Mouse (Mus musculus) embryonic facial prominence, embryonic 11.5 days (tissue): ENCODE results near the gene Tectb. TPM values are rescaled to one million over a fixed set of nuclear protein-coding genes. Genes with fewer than 3 reads are reported as not detected.

Source experiments
- ATAC-seq: fragments of 200-750 bp; cut with Nextera tagmentation; replicated peaks from 2 replicates; pipeline ENCODE4 v1.8.0; 2017; ENCODE audit warnings: low read depth; ENCODE audit not compliant: insufficient number of reproducible peaks, low FRiP score, low TSS enrichment
- DNase-seq: peaks from one replicate; pipeline ENCODE4 v3.0.0-alpha.2; 2015; ENCODE audit warnings: low spot score
- H3K27ac ChIP-seq: fragments of 300-500 bp; sonication (generic); replicated peaks from 2 replicates; pipeline ENCODE4 v1.5.1; 2014; ENCODE audit warnings: mild to moderate bottlenecking, low read depth, low read length, control low read depth
- H3K27me3 ChIP-seq: fragments of 300-500 bp; sonication (generic); 2 replicates; pipeline ENCODE4 v1.6.1; 2014; ENCODE audit warnings: mild to moderate bottlenecking, low read length, moderate library complexity, mixed read lengths; ENCODE audit not compliant: control insufficient read depth, insufficient read depth
- H3K36me3 ChIP-seq: fragments of 300-500 bp; sonication (generic); replicated peaks from 2 replicates; pipeline ENCODE4 v1.6.1; 2014; ENCODE audit warnings: low read depth, mild to moderate bottlenecking, low read length, moderate library complexity, mixed read lengths; ENCODE audit not compliant: control insufficient read depth, insufficient read depth
- H3K4me1 ChIP-seq: fragments of 300-500 bp; sonication (generic); 2 replicates; pipeline ENCODE4 v1.6.1; 2014; ENCODE audit warnings: low read length, mixed read lengths; ENCODE audit not compliant: control insufficient read depth, insufficient read depth
- H3K4me2 ChIP-seq: fragments of 300-500 bp; sonication (generic); 2 replicates; pipeline ENCODE4 v1.6.1; 2014; ENCODE audit warnings: low read depth, mild to moderate bottlenecking, control low read depth, low read length, moderate library complexity
- H3K4me3 ChIP-seq: fragments of 300-500 bp; sonication (generic); 2 replicates; pipeline ENCODE4 v1.5.1; 2014; ENCODE audit warnings: low read depth, low read length, control low read depth
- H3K9ac ChIP-seq: fragments of 300-500 bp; sonication (generic); replicated peaks from 2 replicates; pipeline ENCODE4 v1.6.1; 2014; ENCODE audit warnings: mild to moderate bottlenecking, control low read depth, low read length
- H3K9me3 ChIP-seq: fragments of 300-500 bp; sonication (generic); replicated peaks from 2 replicates; pipeline ENCODE4 v1.6.1; 2016; ENCODE audit warnings: mild to moderate bottlenecking, low read length, inconsistent platforms, mixed read lengths; ENCODE audit not compliant: control insufficient read depth
- WGBS: fragments of 180-500 bp; shearing (Covaris S2); extraction: QIAGEN DNeasy Blood & Tissue Kit; methylation state at CpG from one replicate; pipeline ENCODE4 v1.1.7; 2014; 5-methylcytosine and 5-hydroxymethylcytosine counted together
- polyA plus RNA-seq: library from polyadenylated mRNA; unstranded; fragments of >200 nt; fragmentation: Nextera tagmentation; extraction: Ambion mirVana; gene quantifications from 2 replicates; pipeline ENCODE4 v1.2.1, GENCODE M21; 2014

Tectb gene
- polyA plus RNA-seq: not detected in 2 replicates

DNA sequence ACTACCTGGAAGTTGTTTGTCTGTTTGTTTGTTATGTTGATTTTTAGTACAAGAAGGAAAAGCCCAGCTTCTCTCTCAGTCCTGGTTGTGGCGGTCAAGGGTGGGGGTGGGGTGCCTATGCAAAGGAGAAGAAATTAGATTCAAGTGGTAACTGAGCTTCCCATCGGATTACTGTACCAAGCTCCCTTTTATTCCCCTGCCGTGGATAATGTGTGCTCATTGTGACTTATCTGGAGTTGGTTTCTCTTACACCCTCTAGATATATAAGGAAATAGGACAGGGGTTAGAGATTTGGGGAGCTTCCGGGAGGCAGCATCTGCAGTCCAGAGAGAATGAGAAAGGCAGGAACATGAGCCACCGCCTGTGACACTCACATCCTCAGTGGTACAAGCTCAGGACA lies at the start of gene Tectb:
Tectb (plus strand) TSS at position 301 of the 400 bp plus-strand sequence.
- H3K27me3 ChIP-seq: no peaks in the 10 kb centered on the region
- H3K9me3 ChIP-seq: no peaks in the 10 kb centered on the region
- H3K27ac ChIP-seq: no peak within 1 kb of the TSS
- H3K4me1 ChIP-seq: no peaks in the 10 kb centered on the region
- no peak within 1 kb of the TSS for H3K4me2 ChIP-seq
- WGBS: 76% methylated on average over 5 of the region's 5 CpGs
- ATAC-seq (no peak), DNase-seq (no peak)
- H3K36me3 ChIP-seq: no peaks in the 10 kb centered on the region
- H3K4me3 ChIP-seq: no peak within 1 kb of the TSS
- no peak within 1 kb of the TSS for H3K9ac ChIP-seq

DNA sequence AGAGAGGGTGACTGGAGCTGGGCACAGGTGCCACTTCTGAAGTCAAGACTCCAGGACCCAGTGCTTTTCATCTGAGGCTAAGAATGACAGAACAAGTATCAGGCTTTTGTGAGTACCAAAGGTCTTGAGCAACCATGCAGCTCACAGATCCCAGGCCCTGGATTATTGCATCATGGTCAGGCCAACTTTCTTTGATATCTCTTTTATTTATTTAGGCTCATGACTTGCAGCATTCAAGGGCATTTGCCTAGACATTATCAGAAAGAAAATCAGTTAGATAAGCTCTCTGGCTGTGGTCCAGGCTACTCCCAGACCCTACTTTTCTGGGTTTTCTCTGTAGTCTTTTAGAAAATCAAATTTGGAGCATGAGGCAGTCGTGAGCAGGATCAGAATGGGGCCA lies 48.8 kb upstream of the Tectb start:
- DNase-seq: no peak
- Histone ChIP-seq H3K4me2 (no peak overlapping the region), H3K27ac (no peak overlapping the region), H3K9ac (no peak overlapping the region), H3K4me3 (no peak overlapping the region), H3K4me1 (no peaks in the 10 kb centered on the region), H3K9me3 (no peaks in the 10 kb centered on the region), H3K27me3 (no peaks in the 10 kb centered on the region), H3K36me3 (no peaks in the 10 kb centered on the region)
- 49% methylated on average over 1 of the region's 1 CpGs for WGBS
- ATAC-seq: no peak

DNA sequence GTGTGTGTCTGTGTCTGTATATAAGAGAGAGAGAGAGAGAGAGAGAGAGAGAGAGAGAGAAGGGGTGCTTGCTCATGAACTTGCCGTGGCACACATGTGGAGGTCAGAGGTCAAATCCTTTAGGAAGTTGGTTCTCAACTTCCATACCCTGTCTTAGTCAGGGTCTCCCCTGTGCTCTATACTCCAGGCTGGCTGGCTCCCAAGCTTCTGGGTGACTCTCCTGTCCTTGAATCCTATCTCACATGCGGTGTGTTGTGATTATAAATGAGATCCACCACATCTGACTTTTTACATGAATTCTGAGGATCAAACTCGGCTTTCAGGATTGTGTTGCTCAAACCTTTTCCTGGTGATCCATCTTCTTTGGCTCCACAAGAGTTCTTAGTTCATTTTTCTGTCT lies 48.1 kb upstream of the Tectb start:
- Histone ChIP-seq H3K9me3 (no peaks in the 10 kb centered on the region), H3K27ac (no peak overlapping the region), H3K4me2 (no peak overlapping the region), H3K4me1 (no peaks in the 10 kb centered on the region), H3K9ac (no peak overlapping the region), H3K4me3 (no peak overlapping the region), H3K27me3 (no peaks in the 10 kb centered on the region), H3K36me3 (no peaks in the 10 kb centered on the region)
- ATAC-seq (no peak), DNase-seq (no peak)
- 83% methylated on average over 3 of the region's 3 CpGs for WGBS

DNA sequence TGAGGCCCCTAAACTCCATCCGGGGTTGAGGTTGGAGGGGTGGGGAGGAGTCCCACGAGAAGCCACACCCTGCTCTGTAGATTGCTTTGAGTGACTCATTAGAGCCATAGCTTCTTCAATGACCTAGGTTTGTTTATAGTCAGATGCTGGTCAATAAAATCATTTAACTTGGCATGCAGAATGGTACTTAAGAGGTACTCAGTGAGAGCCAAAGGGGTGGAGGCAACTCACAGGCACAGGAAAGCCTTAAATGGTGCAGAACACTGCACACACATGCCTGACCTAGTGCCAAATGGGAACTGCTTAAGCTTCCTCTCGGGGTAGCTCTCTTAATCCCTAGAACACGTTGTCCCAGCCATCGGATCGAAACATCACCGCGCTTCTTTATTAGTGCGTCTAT lies 46.0 kb upstream of the Tectb start:
- Histone ChIP-seq H3K36me3 (no peaks in the 10 kb centered on the region), H3K4me3 (no peak overlapping the region), H3K4me2 (no peak overlapping the region), H3K9ac (no peak overlapping the region), H3K27me3 (no peaks in the 10 kb centered on the region), H3K27ac (no peak overlapping the region), H3K9me3 (no peaks in the 10 kb centered on the region), H3K4me1 (no peaks in the 10 kb centered on the region)
- 87% methylated on average over 9 of the region's 9 CpGs for WGBS
- ATAC-seq (no peak), DNase-seq (no peak)

DNA sequence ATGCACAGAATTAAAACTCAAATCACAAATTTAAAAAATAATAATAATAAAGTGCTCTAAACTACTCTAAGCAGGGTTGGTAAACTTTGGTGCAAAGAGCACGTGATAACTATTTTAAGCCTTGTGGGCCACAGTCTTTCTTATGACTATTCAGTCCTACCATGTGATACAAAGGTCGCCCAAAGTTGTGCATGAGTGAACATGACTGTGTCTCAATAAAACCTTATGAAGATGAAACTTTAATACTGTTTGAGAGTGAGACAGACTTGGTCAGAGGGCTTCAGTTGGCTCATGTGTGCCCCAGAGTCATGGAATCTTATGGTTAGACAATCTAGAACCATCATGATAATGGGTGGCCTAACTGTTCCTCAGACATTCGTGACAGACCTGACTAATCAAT lies 44.6 kb upstream of the Tectb start:
- Histone ChIP-seq H3K4me1 (no peaks in the 10 kb centered on the region), H3K27ac (no peak overlapping the region), H3K4me3 (no peak overlapping the region), H3K27me3 (no peaks in the 10 kb centered on the region), H3K9me3 (no peaks in the 10 kb centered on the region), H3K4me2 (no peak overlapping the region), H3K36me3 (no peaks in the 10 kb centered on the region), H3K9ac (no peak overlapping the region)
- no peak for DNase-seq
- 92% methylated on average over 3 of the region's 3 CpGs for WGBS
- no peak for ATAC-seq

DNA sequence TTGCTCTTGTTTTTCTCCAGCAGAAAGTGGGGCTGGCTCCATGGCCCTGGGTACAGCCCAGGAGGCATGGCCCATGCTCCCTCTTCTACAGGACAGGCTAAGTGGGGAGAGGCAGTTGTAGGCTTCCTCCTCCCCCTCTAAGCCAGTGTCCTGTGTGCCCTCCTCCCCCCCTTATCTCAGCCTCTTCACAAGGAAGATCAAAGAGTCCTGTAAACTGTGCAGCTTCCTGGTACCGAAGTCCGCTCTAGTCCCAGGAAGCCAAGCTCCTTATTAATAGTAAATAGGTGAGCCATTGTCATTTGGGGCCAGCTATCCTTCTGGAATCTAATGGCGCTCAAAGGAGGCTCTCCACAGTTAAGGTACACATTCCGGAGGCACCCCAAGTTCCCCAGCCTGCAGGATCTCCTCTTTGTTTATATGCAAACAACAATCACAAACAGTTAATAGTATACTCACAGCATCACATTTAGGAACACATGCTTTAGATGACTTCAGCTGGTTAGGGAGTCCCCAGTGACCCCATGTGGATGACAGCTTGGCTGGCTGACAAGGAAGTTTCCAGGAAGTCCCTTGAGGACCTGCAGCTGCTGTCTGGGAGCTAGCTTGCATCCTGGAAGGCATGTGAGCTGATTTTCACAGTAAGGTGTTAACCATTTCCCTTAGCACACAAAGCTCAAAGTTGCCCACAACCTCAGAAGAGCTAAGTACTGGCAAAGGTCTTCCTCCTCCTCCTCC lies 43.7 kb upstream of the Tectb start:
- no peak overlapping the region for H3K9ac ChIP-seq
- H3K27ac ChIP-seq: no peak overlapping the region
- H3K36me3 ChIP-seq: no peaks in the 10 kb centered on the region
- no peak overlapping the region for H3K4me2 ChIP-seq
- WGBS: 74% methylated on average over 4 of the region's 4 CpGs
- ATAC-seq (no peak), DNase-seq (no peak)
- H3K27me3 ChIP-seq: no peaks in the 10 kb centered on the region
- H3K4me3 ChIP-seq: no peak overlapping the region
- no peaks in the 10 kb centered on the region for H3K9me3 ChIP-seq
- no peaks in the 10 kb centered on the region for H3K4me1 ChIP-seq

DNA sequence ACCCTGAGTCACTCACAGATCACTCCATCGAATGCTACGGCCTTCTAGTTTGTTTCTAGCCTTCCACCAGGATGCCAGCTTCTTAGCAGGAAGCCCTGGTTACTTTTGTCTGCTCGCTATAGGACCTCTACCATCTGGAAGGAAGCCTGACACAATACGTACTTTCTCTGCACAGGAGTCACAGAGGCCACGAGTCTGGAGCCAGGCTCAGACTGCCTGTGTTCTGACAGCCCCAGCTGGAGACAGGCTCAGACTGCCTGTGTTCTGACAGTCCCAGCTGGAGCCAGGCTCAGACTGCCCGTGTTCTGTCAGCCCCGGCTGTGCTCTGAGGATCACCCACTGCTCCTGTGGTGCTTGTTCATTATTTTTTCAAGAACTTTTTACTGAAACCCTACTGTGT lies 42.6 kb upstream of the Tectb start:
- 38% methylated on average over 7 of the region's 7 CpGs for WGBS
- 0 out of 2 replicates have a peak, but pooled peaks have one; percentile 18 for ATAC-seq
- Histone ChIP-seq H3K9ac (no peak overlapping the region), H3K9me3 (no peaks in the 10 kb centered on the region), H3K4me2 (no peak overlapping the region), H3K27ac (no peak overlapping the region), H3K4me1 (no peaks in the 10 kb centered on the region), H3K4me3 (no peak overlapping the region), H3K27me3 (no peaks in the 10 kb centered on the region), H3K36me3 (no peaks in the 10 kb centered on the region)
- DNase-seq: no peak

DNA sequence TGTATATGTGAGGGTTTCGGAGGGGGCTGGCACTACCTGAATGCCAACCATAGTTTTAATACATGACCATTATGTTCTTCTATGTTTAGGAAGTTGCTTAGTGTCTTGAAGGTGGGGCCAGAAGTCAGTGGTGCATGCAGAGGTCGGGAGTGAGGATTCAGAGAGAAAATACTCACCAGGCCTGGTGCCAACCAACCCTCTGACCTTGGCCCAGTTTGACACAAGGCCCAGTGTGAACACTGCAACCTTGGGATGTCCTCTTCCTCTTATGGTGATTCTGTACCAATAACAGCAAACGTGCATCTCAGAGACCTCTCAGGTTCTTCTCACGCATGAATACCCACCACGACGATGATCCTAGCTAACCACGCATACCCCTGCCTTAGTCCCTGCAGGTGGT lies 42.0 kb upstream of the Tectb start:
- H3K9me3 ChIP-seq: no peaks in the 10 kb centered on the region

More for the DNA sequence above, 42.0 kb upstream of the Tectb start:
- Histone ChIP-seq H3K4me2 (no peak overlapping the region), H3K4me3 (no peak overlapping the region), H3K9ac (no peak overlapping the region), H3K27ac (no peak overlapping the region), H3K36me3 (no peaks in the 10 kb centered on the region), H3K4me1 (no peaks in the 10 kb centered on the region), H3K27me3 (no peaks in the 10 kb centered on the region)
- ATAC-seq (no peak), DNase-seq (no peak)
- 86% methylated on average over 7 of the region's 7 CpGs for WGBS
